Mouse (Mus musculus) liver, postnatal 0 days (tissue): Measurements from ENCODE around the gene Hmgb2. TPM values are rescaled to one million over a fixed set of nuclear protein-coding genes. Genes with fewer than 3 reads are reported as not detected.

Experiments
- ATAC-seq: fragments of 200-750 bp; cut with Nextera tagmentation; 2 replicates; pipeline ENCODE4 v1.8.0; 2017; ENCODE audit warnings: mild to moderate bottlenecking, moderate library complexity
- DNase-seq: peaks from one replicate; pipeline ENCODE4 v3.0.0-alpha.2; 2016
- H3K27ac ChIP-seq: fragments of 300-500 bp; sonication (generic); 2 replicates; pipeline ENCODE4 v1.5.1; 2014; ENCODE audit warnings: antibody characterized with exemption, moderate library complexity, mild to moderate bottlenecking, low read depth
- H3K27me3 ChIP-seq: fragments of 300-500 bp; sonication (generic); 2 replicates; pipeline ENCODE4 v1.6.1; 2014; ENCODE audit warnings: low read length, control low read depth, mixed read lengths; ENCODE audit not compliant: insufficient read depth
- H3K36me3 ChIP-seq: fragments of 300-500 bp; sonication (generic); replicated peaks from 2 replicates; pipeline ENCODE4 v1.6.1; 2014; ENCODE audit warnings: mild to moderate bottlenecking, control low read depth, low read length, moderate library complexity, mixed read lengths; ENCODE audit not compliant: insufficient read depth
- H3K4me1 ChIP-seq: fragments of 300-500 bp; sonication (generic); 2 replicates; pipeline ENCODE4 v1.6.1; 2014; ENCODE audit warnings: antibody characterized with exemption, mild to moderate bottlenecking, control low read depth; ENCODE audit not compliant: insufficient read depth
- H3K4me2 ChIP-seq: fragments of 300-500 bp; sonication (generic); 2 replicates; pipeline ENCODE4 v1.6.1; 2014; ENCODE audit warnings: low read depth, mild to moderate bottlenecking, low read length, moderate library complexity, mixed read lengths
- H3K4me3 ChIP-seq: fragments of 300-500 bp; sonication (generic); 2 replicates; pipeline ENCODE4 v1.5.1; 2014; ENCODE audit warnings: low read depth, low read length
- H3K9ac ChIP-seq: fragments of 300-500 bp; sonication (generic); replicated peaks from 2 replicates; pipeline ENCODE4 v1.6.1; 2014; ENCODE audit warnings: mild to moderate bottlenecking, moderate library complexity
- H3K9me3 ChIP-seq: fragments of 300-500 bp; sonication (generic); 2 replicates; pipeline ENCODE4 v1.6.1; 2016; ENCODE audit warnings: mild to moderate bottlenecking, control low read depth, low read length, mixed read lengths
- CTCF ChIP-seq: sonication (generic); IDR thresholded peaks from 2 replicates; pipeline ENCODE4 v1.5.1; 2016; ENCODE audit warnings: antibody characterized with exemption, low read depth
- EP300 ChIP-seq: IDR thresholded peaks from 2 replicates; pipeline ENCODE4 v1.6.1; 2016; ENCODE audit warnings: antibody characterized with exemption, low read depth, mild to moderate bottlenecking
- WGBS: fragments of 180-500 bp; shearing (Covaris S2); extraction: QIAGEN DNeasy Blood & Tissue Kit; methylation state at CpG from one replicate; pipeline ENCODE4 v1.1.7; 2014; ENCODE audit not compliant: insufficient replicate concordance; 5-methylcytosine and 5-hydroxymethylcytosine counted together
- polyA plus RNA-seq: library from polyadenylated mRNA; unstranded; fragments of >200 nt; fragmentation: Nextera tagmentation; extraction: Ambion mirVana; gene quantifications from 2 replicates; pipeline ENCODE4 v1.2.1, GENCODE M21; 2015

Gene Hmgb2
- polyA plus RNA-seq, 1 experiment from 2014 or later, result 339 TPM

- H3K4me3 ChIP-seq, result no peak overlapping the region
- no peak overlapping the region for H3K4me2 ChIP-seq
- ATAC-seq (no peak), DNase-seq (no peak)
- H3K9me3 ChIP-seq, result no peaks in the 10 kb centered on the region
- no peak overlapping the region for H3K27ac ChIP-seq
- no peaks in the 10 kb centered on the region for H3K27me3 ChIP-seq
- H3K4me1 ChIP-seq, result no peaks in the 10 kb centered on the region
- no peak overlapping the region for H3K9ac ChIP-seq
- 89% methylated on average over 15 of the region's 15 CpGs for WGBS
- no peaks in the 10 kb centered on the region for H3K36me3 ChIP-seq
- TF ChIP-seq CTCF, result no peak
Observed at GRCm38 (mm10) chr8:57563726-57564125, 52.0 kb downstream of the Hmgb2 start.

GRCm38 (mm10) chr8:57565039-57565438, 53.3 kb downstream of the Hmgb2 start:
- H3K27ac ChIP-seq, result no peak overlapping the region
- no peaks in the 10 kb centered on the region for H3K27me3 ChIP-seq
- TF ChIP-seq EP300 (no peak), CTCF (no peak)
- WGBS, result 63% methylated on average over 6 of the region's 6 CpGs
- H3K9ac ChIP-seq, result no peak overlapping the region
- no peak overlapping the region for H3K4me3 ChIP-seq
- H3K9me3 ChIP-seq, result no peaks in the 10 kb centered on the region
- DNase-seq (no peak), ATAC-seq (no peak)
- H3K4me1 ChIP-seq, result no peaks in the 10 kb centered on the region
- H3K4me2 ChIP-seq, result no peak overlapping the region
- H3K36me3 ChIP-seq, result no peaks in the 10 kb centered on the region

Other genes with a start within 250 kb of the Hmgb2 start
- 0.69 and 0.70 TPM in 2 replicates for gene Hand2, start 190.9 kb upstream of the Hmgb2 start, polyA plus RNA-seq
- gene Scrg1, start 56.0 kb upstream of the Hmgb2 start, polyA plus RNA-seq, result 1.6 TPM in 2 replicates
- gene Sap30, start 24.0 kb upstream of the Hmgb2 start, polyA plus RNA-seq, result 9.7 and 11.8 TPM in 2 replicates
- gene Galnt7, start 141.1 kb downstream of the Hmgb2 start, polyA plus RNA-seq, result 2.9 and 3.2 TPM in 2 replicates